Mouse (Mus musculus) telencephalon, adult 2 months (tissue): Measurements from ENCODE around the gene G6pc3.

Source experiments
- DNase-seq: peaks from one replicate; pipeline ENCODE4 v3.0.0-alpha.2; 2011; ENCODE audit warnings: low read depth, low spot score

G6pc3 gene

DNA sequence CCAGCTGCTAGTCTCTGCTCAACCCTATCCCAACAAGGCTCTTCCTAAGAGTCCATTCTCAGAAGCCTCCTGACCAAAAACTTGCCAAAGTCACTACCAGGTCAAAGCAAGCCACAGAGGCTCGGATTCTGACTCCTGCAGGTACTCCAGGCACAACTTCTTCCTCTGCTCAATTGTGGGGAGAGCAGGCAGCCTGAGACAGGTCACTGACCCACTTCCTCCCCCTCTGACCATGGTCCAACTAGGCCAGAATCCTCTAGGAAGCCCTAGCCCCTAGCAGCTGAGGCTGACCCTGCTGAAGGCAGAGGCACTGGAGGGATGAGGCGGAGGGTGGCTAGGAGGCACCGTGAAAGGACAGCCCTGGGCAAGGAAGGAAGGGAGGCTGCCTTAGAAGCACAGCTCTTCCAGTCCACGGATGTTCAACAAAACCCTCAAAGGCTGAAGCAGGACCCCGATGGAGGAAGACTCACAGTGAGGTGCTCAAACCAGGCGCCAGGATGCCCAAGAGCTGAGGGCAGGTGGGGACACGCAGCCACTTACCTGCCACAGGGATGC lies 28.5 kb downstream of the G6pc3 start:
- no peak for DNase-seq

DNA sequence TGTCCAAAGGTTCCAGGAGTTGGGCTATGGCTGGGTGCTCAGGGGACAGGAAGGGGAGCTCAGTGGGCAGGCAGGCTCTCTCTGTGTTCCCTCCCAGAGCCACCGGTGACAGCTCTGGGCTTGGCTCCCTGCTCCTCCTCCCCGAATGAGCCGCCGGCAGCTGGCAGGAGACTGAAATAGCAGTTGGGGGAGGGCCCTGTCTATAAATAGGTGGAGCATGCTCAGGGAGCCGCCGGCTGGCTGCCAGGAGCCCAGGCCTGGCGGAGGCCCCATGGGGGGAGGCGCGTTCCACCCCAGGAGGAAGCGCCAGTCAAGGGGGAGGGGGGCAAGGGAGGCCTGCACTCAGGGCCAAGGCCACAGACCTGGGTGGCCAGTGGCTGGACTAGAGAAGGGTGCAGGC lies 29.4 kb downstream of the G6pc3 start:
- peak; percentile 93 for DNase-seq

DNA sequence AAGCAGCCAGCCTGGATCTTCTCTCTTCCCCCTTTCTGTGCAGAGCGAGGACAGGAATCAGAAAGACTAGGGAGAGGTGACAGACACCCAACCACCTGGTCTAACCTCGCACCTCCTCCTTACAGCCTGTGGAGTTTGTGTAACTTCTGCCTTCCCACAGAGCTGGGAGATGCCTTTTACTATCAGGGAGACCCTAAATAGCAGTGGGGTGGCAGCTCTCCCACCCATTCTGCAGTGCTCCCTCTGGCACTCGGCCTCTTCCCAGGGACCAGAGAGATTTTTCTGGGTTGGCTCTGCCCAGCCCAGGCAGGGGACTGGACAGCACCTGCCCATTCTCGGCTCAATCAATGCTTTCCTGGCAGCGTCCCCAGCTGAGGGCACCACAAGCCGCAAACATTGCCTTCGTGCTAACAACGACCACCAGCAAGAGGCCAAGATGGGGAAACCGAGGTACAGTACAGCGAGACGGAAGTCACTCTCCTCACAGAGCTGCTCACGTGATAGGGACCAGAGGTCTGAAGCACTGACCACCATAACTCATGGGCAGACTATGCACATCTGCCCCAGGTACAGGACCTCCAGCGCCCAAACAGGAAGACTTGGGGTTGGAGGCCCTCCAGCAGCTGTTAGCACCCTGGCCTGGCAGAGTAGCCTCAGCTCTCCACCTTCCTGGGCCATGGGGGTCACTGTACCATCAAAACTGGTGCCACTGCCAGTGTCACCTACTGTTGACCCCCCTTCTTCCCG lies 30.0 kb downstream of the G6pc3 start:
- peak; percentile 77 for DNase-seq

DNA sequence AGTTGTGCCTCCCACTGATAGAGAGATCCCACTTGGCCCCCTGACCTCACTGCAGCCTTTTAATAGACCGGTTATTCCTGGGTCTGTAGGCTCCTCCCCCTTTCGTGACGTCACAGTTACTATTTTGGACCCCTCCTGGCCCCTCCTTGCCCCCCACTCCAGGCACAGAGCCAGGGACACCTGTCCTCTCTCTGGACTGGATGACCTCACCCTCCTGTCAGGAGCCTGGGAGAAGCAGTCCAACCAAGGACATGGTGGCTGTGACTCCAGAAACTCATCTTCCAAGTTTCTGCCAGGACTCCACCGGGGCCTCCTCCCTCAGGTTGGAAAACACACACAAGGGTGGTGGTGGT lies 30.6 kb downstream of the G6pc3 start:
- DNase-seq = no peak

DNA sequence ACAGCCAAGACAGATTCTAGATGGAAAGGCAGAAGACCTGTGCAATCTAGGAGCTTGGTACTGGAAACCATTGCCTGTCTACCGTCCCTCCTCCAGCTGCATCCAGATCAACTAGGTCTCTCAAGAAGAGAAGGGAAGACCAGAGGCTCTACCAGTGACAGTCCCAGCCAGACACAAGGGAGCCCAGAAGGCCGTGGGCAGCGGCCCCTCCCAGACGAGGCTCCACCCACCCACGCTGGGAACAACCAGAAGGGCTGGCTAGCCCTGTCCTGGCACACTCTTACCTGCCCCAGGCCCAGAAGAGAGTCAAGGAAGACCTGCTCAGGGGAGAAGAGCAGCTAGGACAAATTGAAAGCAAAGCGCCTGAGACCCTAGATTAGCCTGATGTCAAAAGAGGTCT lies 31.0 kb downstream of the G6pc3 start:
- no peak for DNase-seq

DNA sequence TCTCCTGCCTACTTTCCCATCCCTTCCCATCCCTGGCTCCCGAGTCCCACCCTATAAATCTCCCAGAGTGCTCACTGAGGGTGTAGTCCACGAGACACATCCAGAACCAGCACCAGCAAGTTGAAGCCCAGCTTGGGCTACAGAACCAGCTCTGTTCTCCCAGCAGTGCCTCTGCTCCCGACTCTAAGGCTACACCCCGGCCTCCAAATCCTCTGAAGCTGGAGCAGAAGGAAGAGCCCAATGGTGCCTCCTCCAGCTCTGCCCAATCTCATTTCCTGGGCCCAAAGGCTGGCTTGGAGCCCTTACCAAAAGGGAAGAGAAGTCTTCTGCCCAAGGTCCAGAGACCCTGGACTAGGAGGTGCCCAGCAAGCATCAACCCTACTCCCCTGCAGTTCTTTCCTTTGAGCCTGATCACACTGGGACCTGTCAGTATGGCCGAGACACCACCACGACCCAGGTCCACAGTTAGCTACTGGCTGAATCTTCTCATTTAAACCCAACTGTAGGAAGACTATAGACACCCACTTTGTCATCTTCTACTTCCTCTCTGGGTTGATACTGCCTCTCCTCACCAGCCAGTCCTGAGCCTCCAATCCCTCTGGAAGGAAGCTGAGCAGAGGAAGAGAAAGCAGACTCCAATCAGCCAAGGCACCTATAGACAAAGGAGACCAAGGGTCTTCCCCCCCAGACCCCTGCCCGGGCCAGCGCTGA lies 32.0 kb downstream of the G6pc3 start:
- DNase-seq = no peak

DNA sequence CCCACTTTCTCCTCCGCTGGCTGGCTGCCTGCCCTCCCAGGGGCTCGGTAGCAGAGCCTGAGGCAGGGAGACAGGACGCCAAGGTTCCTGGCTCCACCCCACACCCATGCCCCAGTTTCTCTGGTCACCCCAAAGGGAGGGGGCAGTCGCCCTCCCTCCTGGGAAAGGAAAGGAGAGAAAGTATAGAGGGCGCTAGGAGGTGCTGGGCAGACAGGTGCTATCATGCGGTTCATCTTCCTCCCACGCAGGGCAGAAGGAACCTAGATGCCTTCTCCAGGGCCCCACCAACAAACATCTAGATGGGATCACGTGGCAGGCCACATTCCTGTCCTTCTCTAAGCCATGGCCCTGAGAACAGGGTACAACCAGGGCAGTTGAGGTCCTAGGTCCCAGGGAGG lies 32.5 kb downstream of the G6pc3 start:
- no peak for DNase-seq

DNA sequence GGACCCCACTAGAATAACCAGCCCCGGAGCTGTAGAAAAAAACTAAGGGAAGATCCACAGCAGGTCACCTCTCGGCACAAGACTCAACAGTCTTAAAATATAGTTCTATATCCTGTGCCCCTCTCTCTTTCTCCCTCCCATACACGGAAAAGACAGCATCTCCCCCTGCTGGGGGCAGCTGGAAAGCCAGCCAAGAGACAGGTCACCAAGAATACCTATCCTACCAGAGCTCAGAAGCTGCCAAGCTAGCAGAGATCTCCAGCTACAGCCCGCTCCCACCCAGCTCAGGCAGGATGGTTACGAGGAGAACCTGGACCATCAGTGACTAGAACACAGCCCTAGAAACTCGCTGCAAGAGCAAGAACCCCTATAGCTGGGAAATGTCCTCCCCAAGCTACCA lies 33.7 kb downstream of the G6pc3 start:
- no peak for DNase-seq

DNA sequence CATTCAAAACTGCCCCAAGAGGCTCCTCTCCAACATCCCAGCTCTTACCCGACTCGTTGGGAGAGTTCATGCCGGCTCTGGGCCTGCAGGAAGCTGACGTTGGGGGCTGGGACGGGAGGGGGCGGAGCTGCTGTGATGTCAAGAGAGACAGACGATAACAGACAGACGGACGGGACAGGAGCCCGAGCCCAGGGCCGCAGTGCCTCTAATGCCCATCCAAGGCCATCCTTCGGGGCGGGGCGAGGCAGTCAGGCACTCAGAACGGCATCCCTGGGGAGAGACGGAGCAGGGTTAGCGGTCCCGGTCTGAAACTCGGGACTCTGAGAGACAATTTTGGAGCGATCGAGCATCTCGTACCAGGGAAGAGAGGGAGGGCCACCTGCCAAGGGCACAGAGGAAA lies 35.3 kb downstream of the G6pc3 start:
- no peak for DNase-seq

DNA sequence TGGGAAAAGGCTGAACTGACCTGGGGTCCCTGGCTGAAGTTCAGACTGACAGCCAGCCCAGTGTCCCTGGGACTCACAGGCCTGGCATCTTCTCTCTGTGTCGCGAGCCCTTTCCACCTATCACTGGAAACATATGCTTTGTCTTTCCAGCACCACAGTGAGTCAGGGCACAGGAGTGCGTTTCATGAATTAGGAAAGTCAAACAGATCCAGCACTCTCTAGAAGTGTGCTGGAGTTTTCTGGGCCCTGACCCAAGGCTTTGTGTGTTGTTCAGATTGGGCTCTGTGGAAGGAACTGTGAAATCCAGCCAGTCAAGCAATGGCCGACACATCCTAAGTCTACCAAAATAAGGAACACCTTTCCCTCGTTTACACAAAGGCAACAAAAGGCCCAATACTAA lies 35.8 kb downstream of the G6pc3 start:
- DNase-seq = no peak

DNA sequence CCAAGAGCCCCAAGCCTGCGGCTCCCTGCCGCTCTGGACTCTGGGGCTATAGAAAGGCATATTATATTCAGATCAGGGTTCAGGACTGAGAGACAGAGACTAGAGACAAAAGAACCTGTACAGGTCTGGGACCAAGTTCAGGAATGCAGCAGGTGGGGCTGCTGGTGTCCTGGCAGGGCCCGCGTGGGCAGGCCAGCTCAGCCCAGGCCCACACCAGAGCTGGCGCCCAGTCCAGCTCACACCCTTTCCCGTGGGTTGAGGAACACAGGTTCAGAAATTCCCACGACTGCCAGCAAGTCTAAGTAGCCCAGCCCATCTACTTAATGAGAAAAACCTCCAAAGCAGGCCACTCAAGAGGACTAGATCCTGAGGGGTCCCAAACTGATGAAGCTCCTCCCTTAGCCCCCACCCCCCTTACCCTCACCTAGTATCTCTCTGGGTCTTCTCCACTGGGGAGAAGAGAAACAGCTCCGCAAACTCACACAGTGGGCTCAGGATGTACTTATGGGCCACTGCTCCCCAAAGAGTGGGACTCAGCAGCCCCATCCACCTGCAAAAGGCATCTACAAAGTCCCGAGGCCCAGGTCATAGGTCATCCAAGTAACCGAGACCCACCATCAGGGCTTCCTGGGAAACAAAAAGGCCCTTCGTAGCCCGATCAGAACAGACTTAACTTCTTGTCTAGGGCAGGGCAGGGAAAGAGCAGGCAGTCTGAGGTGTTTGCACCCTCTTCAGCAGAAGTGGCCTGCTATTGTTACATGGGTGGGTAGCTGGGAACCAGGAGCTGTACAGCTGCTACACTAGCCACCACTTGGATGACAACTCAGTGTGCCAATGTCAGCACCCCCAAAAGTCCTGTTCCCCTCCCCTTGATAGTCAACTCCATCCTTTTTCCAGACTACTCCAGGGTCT lies 36.9 kb downstream of the G6pc3 start:
- DNase-seq = no peak

DNA sequence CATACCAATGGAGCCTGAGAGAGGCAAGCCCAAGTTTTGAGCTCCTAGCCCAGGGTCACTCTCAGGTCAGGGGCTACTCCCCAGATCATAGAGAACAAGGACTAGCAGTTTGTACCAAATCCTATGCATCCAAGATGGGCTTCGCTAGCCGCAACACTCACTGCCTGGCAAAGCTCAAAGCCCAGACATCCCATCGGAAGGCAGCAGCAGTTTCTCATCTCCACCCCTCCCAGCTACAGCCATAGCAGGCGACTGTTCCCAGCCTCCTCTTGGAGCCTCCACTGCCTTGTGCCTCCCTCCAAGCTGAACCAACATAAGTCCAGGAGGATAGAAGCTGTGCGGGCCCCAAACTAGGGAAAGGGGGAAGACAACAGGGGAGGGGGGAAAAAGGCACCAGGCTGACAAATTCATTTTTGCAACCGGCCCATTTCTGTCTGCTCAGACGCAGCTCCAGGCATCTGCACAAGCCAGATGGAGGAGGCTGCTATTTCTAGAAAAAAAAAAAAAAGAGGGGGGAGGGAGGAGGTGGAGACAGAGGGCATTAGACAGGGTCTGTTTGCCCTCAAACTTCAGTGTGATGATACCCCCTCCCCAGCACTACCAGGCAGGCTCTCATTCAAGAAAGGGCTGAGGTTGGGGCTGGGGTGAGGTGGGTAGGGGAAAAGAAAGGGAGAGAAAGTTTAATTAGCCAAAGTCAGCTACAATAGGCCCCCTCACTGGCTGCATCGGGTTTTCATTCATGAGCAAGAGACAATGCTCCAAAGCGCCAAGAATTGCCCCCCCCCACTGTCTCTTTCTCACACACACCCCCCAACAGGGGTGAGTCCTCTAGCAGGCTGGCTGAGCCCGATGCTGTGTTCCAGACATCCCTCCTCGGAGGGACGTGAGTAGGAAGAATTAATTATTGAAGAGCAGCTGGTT lies 38.1 kb downstream of the G6pc3 start:
- no peak for DNase-seq

DNA sequence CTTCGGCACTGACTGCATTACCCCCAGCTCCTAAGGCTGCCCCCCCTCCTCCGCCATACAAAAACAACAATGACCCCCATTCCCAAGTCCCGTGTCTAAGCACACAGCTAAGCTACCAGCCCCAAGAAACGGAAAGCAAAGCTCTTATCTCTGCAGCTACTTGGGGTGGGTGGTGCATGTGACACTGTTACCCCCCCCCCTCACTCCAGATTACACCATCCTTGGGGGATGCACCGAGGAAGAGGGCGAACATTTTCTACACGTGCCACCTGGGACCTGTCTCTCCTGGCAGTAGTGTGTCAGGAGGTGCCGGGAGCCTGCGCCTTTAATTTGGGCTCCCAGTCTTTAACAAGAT lies 38.7 kb downstream of the G6pc3 start:
- DNase-seq = no peak

DNA sequence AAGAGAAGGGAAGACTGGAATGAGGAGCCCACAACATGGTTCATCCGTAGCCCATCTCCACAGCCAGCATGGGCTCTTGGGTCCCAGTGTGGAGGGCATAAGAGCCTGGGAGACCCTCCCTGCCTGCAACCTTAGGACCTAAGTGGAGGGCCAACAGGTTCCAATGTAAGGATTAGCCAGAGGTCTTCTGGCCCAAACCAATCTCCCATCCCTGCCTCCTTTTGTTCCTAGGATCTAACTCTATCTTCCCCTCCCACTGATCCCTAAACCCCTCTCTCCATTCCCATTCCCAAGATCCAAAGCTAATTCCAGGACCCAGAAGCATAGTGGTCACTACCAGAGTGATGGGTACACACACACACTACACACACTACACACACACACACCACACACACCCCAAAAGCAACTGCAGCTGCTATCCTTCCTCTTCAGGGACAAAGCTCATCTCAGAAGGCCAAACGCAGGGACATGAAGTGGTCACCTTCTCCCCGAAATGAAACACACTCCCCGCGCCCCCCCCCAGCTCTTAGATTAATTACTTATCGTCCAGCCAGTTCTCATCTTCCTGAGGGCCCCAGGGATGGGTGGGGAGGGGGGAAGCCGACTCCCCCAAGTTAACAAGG lies 39.3 kb downstream of the G6pc3 start:
- no peak for DNase-seq

DNA sequence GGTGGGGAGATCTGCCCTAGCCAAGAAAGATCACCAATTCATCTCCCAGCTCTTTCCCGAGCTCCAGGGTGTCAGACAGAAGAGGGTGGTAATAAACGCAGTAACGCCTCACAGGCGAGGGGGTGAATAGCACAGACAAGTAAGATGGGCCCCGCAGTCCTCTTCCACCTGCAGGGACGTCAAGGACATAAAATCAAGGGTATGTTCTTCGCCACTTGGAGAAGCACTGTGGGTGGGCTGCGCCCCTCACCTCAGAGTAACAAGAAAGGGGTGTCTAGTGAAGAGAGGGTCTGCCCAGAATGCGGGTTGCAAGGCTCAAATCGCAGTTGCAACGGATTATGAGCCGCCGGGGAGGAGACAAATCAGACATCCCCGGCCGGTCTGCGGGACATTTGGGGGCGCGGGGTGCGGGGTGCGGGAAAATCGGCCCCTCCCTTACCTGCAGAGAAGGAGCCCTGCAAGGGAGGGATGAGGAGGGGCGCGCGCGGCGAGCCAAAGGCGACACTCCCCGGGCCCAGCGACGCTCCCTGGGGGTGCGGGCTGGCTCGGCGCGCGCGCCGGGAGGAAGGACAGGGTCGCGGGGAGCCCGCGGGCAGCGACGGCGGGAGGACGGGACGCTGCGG lies 40.0 kb downstream of the G6pc3 start:
- no peak for DNase-seq

DNA sequence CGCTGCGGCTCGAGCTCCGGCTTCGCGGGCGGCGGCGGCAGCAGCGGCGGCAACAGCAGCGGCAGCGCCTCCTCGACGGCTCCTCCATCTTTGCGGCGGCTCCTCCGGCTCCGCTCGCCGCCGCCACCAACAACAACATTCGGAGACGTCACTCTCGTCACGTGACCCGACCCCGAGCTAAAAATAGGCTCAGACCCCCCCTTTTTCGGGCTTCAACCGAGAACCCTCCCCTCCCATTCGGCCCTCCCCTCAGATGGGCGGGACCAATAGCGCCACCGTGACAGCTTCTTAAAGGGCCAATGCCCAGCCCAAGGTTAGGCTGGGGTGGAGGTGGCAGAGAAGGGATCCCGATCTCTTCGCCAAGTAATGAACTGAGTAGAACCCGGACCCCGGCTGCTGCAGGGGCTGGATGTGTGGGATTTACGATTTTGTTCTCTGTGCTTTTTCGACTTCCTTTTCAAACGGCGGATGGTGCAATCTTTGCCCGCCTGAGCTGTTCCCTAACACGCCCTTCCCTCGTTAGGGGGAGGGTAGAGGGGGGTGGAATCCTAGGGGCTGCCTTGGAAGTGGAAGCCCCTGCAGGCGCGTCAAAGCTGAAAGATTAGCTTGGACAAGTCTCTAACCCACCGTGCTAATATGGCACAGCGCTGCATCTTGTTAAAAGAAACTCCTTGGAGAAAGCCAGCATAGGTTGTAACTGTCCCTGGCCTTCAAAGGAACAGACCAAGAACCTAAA lies 40.8 kb downstream of the G6pc3 start, which contains the start of gene Hdac5:
Hdac5 (minus strand) TSS at position 161 of the 736 bp plus-strand sequence.
- DNase-seq = peak; percentile 97

DNA sequence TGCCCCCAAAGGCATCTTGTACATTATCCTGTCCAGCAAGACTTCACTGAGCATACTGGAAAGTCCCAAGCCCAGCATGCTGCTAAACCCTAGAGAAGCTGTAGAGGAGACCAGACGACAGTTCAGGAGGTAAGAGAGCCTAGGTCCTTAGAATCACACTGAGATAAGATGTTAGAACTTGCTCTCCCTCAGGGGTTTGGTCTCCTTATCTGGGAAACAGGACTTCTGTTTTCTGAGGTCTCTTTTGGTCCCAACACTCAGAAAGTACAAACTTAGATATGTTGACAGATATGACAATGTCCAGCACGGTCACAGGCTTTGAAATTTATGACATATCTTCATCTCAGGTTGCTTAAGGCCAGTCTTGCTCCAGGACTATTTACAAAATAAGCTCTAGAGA lies 46.6 kb downstream of the G6pc3 start:
- no peak for DNase-seq

DNA sequence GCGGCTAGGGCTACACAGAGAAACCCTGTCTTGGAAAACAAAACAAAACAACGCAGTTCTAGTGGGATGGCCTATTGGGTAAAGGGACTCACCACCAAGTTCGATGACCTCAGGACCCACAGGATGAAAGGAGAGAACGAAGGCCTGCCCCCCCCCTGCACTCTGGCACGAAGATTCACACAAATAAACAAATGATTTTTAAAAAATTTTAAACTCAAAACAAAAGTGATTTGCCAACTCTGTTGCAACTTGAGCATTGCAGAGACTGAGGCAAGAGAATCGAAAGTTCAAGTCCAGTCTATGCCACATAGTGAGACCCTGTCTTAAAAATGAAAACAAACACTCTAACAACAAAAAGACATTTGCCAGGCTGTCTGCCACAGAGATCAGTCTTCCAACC lies 51.2 kb downstream of the G6pc3 start:
- no peak for DNase-seq

DNA sequence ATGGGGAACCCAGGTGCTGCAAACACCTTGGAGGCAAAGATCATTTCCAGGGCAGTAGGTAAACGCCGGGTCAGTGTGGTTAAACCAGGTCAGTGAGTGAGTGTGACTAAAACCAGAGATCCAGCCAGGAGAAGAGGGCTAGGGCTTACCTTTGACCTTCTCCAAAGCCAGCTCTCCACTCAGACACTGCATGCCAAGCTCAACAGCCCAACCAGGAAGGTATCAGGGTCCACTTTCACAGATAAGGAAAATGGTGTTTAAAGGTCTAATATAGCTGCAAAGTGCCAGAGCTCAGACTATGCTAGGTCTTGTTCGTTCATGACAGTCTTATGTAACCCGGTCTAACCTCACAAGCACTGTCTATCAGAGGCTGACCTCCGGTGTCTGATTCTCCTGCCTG lies 51.8 kb downstream of the G6pc3 start:
- no peak for DNase-seq
